Mouse (Mus musculus) myocyte (in vitro differentiated cells): ENCODE measurements around the gene Apba1.

Source experiments
- CEBPB ChIP-seq: IDR thresholded peaks from 2 replicates; pipeline ENCODE4 v1.6.1; 2011; ENCODE audit warnings: mild to moderate bottlenecking, moderate library complexity; ENCODE audit not compliant: poor library complexity, insufficient read depth, severe bottlenecking
- E2F4 ChIP-seq: IDR thresholded peaks from one replicate; pipeline ENCODE4 v1.6.1; 2011; ENCODE audit warnings: mild to moderate bottlenecking, control low read depth, moderate library complexity; ENCODE audit not compliant: insufficient read depth
- MAX ChIP-seq: IDR thresholded peaks from one replicate; pipeline ENCODE4 v1.6.1; 2011; ENCODE audit warnings: low read depth, mild to moderate bottlenecking, control low read depth
- MYOD1 ChIP-seq, 3 experiments: IDR thresholded peaks; one replicate each; pipeline ENCODE4 v1.6.1; 2011; ENCODE audit warnings: control low read depth in 2 of 3, low read depth in 2 of 3, mild to moderate bottlenecking in 2 of 3, moderate library complexity in 1 of 3; ENCODE audit not compliant: insufficient read length in 2 of 3, control insufficient read depth in 1 of 3
- MYOG ChIP-seq, 3 experiments: IDR thresholded peaks; one replicate each; pipeline ENCODE4 v1.6.1; 2011; ENCODE audit warnings: control low read depth in 2 of 3, low read depth in 2 of 3, mild to moderate bottlenecking in 2 of 3; ENCODE audit not compliant: insufficient read length in 2 of 3, control insufficient read depth in 1 of 3, insufficient read depth in 1 of 3
- POLR2A ChIP-seq: IDR thresholded peaks from one replicate; pipeline ENCODE4 v1.6.1; 2011; ENCODE audit warnings: low read depth, mild to moderate bottlenecking, control low read depth, moderate library complexity; ENCODE audit not compliant: insufficient read length
- POLR2AphosphoS2 ChIP-seq: IDR thresholded peaks from one replicate; pipeline ENCODE4 v1.6.1; 2011; ENCODE audit warnings: low read depth, control low read depth; ENCODE audit not compliant: insufficient read length
- REST ChIP-seq: IDR thresholded peaks from one replicate; pipeline ENCODE4 v1.6.1; 2011; ENCODE audit warnings: mild to moderate bottlenecking, control low read depth, moderate library complexity; ENCODE audit not compliant: insufficient read depth, insufficient read length
- SRF ChIP-seq: IDR thresholded peaks from one replicate; pipeline ENCODE4 v1.6.1; 2011; ENCODE audit warnings: low read depth; ENCODE audit not compliant: control insufficient read depth, insufficient read length
- TCF12 ChIP-seq: IDR thresholded peaks from one replicate; pipeline ENCODE4 v1.6.1; 2011; ENCODE audit warnings: mild to moderate bottlenecking, control low read depth; ENCODE audit not compliant: poor library complexity, insufficient read depth, severe bottlenecking
- USF1 ChIP-seq: IDR thresholded peaks from one replicate; pipeline ENCODE4 v1.6.1; 2011; ENCODE audit warnings: low read depth, mild to moderate bottlenecking, control low read depth, moderate library complexity

DNA sequence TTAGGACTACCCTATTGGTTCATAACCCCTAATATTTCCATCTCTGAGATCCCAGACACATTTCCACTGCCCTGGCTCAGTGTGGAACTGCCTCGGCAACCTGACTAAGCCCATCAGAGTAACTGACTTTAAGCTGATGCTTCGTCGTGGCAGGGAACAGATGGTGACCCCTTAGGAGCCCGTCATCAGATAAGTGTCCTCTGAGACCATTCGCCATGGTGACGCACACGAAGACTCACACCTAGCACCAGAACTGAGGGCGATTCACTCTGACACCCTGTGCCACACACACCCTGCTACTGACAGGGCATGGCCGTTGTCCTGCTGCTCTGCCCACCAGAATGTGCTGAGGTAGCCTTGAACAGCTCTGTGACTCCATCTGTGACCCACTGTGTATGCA lies 166.1 kb downstream of the Apba1 start:
- no peak for TF ChIP-seq POLR2A
- no peak for TF ChIP-seq POLR2AphosphoS2
- TF ChIP-seq USF1 = no peak
- no peak for TF ChIP-seq MAX
- TF ChIP-seq MYOG (IDR thresholded peaks at IDR 0.05; ENCODE audit: control insufficient read depth in 1 of 3, insufficient read depth in 1 of 3, insufficient read length in 2 of 3, low read depth in 2 of 3) = no peak
- no peak for TF ChIP-seq TCF12
- no peak for TF ChIP-seq REST
- no peak for TF ChIP-seq MYOD1 (IDR thresholded peaks at IDR 0.05; ENCODE audit: control insufficient read depth in 1 of 3, insufficient read length in 2 of 3, low read depth in 2 of 3)
- TF ChIP-seq CEBPB = no peak
- no peak for TF ChIP-seq E2F4
- TF ChIP-seq SRF = no peak
